Mouse (Mus musculus) intestine, embryonic 14.5 days (tissue): ENCODE results near the gene Clpb. TPM values are rescaled to one million over a fixed set of nuclear protein-coding genes. Genes with fewer than 3 reads are reported as not detected.
"Not testable (repeated sequence)": the region's sequence is repeated elsewhere in the genome, so short reads cannot be mapped to it uniquely, and the experiment has no call there.

Source experiments
- ATAC-seq: fragments of 200-750 bp; cut with Nextera tagmentation; replicated peaks from 2 replicates; pipeline ENCODE4 v1.8.0; 2017; ENCODE audit warnings: low read depth, moderate number of reproducible peaks, moderate TSS enrichment, moderate library complexity; ENCODE audit not compliant: low FRiP score, low TSS enrichment
- DNase-seq: peaks from one replicate; pipeline ENCODE4 v3.0.0-alpha.2; 2018; ENCODE audit warnings: low spot score
- H3K27ac ChIP-seq: fragments of 300-500 bp; sonication (generic); 2 replicates; pipeline ENCODE4 v1.5.1; 2014; ENCODE audit warnings: low read depth, mild to moderate bottlenecking, control low read depth
- H3K27me3 ChIP-seq: fragments of 300-500 bp; sonication (generic); replicated peaks from 2 replicates; pipeline ENCODE4 v1.6.1; 2014; ENCODE audit warnings: low read length, control low read depth; ENCODE audit not compliant: control insufficient read depth, insufficient read depth
- H3K36me3 ChIP-seq: fragments of 300-500 bp; sonication (generic); 2 replicates; pipeline ENCODE4 v1.6.1; 2014; ENCODE audit warnings: low read length, control low read depth; ENCODE audit not compliant: control insufficient read depth, insufficient read depth
- H3K4me1 ChIP-seq: fragments of 300-500 bp; sonication (generic); replicated peaks from 2 replicates; pipeline ENCODE4 v1.6.1; 2014; ENCODE audit warnings: low read length, control low read depth, mixed read lengths; ENCODE audit not compliant: control insufficient read depth, insufficient read depth
- H3K4me2 ChIP-seq: fragments of 300-500 bp; sonication (generic); 2 replicates; pipeline ENCODE4 v1.6.1; 2014; ENCODE audit warnings: low read length
- H3K4me3 ChIP-seq: fragments of 300-500 bp; sonication (generic); 2 replicates; pipeline ENCODE4 v1.5.1; 2014; ENCODE audit warnings: low read depth, low read length, control low read depth, mixed read lengths
- H3K9ac ChIP-seq: fragments of 300-500 bp; sonication (generic); 2 replicates; pipeline ENCODE4 v1.6.1; 2014; ENCODE audit warnings: mild to moderate bottlenecking, low read length
- H3K9me3 ChIP-seq: fragments of 300-500 bp; sonication (generic); 2 replicates; pipeline ENCODE4 v1.6.1; 2016; ENCODE audit warnings: low read length, control low read depth; ENCODE audit not compliant: control insufficient read depth
- WGBS: fragments of 180-500 bp; shearing (Covaris S2); extraction: QIAGEN DNeasy Blood & Tissue Kit; methylation state at CpG from one replicate; pipeline ENCODE4 v1.1.7; 2014; 5-methylcytosine and 5-hydroxymethylcytosine counted together
- polyA plus RNA-seq: library from polyadenylated mRNA; unstranded; fragments of >200 nt; fragmentation: Nextera tagmentation; extraction: Ambion mirVana; gene quantifications from 2 replicates; pipeline ENCODE4 v1.2.1, GENCODE M21; 2014

Gene Clpb
- 50.8 and 51.1 TPM in 2 replicates for polyA plus RNA-seq

DNA sequence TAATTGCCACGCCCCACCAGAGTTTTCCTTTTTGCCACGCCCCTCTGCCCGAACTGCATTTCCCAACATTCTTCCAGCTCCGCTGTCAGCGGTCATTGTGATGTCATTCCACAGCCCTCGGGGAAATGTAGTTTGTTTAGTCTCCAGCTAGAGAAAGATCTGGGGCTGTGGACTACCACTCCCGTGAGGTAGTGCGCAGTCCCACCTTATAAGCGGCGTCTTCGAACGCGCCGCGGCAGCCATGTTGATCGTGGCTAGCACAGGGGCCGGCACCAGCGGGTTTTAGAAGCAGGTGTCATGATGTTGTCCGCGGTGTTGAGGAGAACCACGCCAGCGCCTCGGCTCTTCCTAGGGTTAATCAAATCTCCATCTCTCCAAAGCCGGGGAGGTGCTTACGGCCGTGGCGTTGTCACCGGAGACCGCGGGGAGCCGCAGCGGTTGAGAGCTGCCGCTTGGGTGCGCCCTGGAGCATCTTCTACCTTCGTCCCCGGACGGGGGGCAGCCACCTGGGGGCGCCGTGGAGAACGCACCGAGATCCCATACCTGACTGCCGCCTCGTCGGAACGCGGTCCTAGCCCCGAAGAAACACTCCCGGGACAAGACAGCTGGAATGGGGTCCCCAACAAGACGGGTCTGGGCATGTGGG lies at the start of gene Clpb:
Clpb (plus strand) TSS at position 120 of the 646 bp plus-strand sequence.
- Histone ChIP-seq H3K36me3 (no peaks in the 10 kb centered on the region), H3K9ac (peak within 1 kb of the TSS; percentile 42; the same call in 1 of the 2 replicates), H3K27ac (peak within 1 kb of the TSS; percentile 54; the same call in 1 of the 2 replicates), H3K9me3 (no peaks in the 10 kb centered on the region), H3K4me2 (peak within 1 kb of the TSS; percentile 52), H3K4me3 (peak within 1 kb of the TSS; percentile 68), H3K4me1 (peaks cover 11% of the 10 kb centered on the region), H3K27me3 (no peaks in the 10 kb centered on the region)
- peak; percentile 91 for DNase-seq
- peak; percentile 97 for ATAC-seq
- WGBS, result 2% methylated on average over 49 of the region's 49 CpGs

DNA sequence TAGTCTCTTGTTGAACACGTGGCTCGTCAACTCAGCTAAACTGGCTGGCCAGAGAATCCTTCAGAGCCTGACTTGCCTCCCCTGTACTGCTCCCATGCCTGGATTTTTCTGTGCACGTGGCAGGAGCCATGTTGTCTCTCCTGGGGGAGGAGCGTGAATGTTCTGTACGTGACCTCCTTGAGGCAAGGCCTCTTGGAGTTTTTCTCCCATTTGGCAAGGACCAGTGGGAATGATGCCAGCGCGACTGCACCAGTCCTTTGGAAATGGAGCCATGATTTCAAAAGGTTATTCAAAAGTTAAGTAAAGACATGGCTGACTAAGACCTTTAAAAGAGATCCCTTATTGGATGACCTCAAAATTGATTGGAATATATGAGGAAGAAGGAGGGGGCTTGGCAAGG lies 48.0 kb upstream of the Clpb start:
- Histone ChIP-seq H3K9me3 (no peaks in the 10 kb centered on the region), H3K27me3 (no peaks in the 10 kb centered on the region), H3K4me2 (no peak overlapping the region), H3K4me1 (no peaks in the 10 kb centered on the region), H3K9ac (no peak overlapping the region), H3K36me3 (no peaks in the 10 kb centered on the region), H3K27ac (no peak overlapping the region), H3K4me3 (no peak overlapping the region)
- ATAC-seq, result no peak
- no peak for DNase-seq
- WGBS, result 76% methylated on average over 7 of the region's 7 CpGs

DNA sequence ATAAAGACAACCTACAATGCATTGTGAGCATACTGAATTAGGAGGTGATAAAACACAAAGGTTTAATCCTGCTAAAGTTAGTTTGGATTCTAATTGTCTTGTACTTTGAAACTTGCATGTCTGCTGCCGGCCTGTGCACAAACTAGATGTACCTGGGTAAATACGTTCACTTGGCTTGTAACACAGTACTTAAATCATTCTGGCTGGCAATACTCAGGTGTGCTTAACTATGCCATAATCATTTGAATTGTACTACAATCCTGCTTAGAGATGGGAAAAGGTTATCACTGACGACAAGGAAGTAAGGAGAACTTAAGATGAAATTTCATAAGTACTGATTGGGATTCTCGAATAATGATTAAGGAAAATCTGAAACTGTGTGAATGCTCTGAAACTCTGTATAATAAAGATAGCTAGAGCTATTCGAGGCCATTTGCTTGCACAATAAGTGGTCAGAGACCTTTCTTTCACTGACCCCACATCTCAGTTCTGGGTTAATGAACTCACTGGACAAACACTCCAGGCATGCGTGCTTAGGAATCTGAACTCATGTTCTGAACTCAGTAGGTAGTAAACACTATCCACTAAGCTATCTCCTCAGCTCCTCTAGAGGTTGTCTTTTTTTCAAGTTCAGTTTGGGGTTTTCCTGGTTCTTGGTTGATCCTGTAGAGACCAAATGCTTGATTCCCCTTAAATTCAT lies 47.1 kb upstream of the Clpb start:
- Histone ChIP-seq H3K27me3 (no peaks in the 10 kb centered on the region), H3K27ac (no peak overlapping the region), H3K36me3 (no peaks in the 10 kb centered on the region), H3K9me3 (no peaks in the 10 kb centered on the region), H3K4me2 (no peak overlapping the region), H3K4me3 (no peak overlapping the region), H3K4me1 (no peaks in the 10 kb centered on the region), H3K9ac (no peak overlapping the region)
- WGBS, result 68% methylated on average over 6 of the region's 6 CpGs
- DNase-seq (no peak), ATAC-seq (no peak)

DNA sequence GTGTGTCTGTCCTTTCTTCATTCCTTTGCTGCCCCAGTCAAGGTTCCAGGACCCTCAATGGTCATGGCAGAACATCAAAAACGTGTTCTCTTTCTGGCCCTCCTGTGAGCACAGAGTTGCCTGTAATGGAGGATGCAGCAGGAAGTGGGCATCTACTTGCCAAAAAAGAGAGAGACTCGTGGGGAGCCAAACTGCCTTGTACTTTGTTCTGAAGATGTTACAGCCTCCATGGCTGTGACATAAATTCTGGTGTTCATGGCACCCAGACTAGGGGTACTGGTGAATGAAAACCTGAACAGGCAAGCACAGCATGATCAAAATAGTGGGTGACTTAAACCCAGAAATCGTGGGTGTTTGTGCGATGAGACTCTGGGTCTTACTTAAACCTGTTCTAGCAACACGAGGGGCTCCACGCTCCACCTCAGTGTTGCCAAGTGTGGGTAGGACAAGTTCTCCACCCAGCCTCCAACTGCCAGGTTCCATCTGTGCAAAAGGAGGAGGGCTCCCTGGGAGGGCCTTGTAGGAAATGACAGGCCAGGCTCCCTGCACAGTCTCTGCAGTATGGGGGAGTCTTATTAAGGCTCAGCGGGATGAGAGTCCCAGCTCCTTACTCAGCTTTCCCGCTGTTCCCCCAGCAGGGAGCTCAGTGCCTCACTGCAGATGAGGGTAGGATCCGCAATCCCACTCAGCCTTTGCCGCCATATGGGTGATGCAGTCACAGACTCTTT lies 45.8 kb upstream of the Clpb start:
- no peak for DNase-seq
- 68% methylated on average over 10 of the region's 10 CpGs for WGBS
- ATAC-seq, result no peak
- Histone ChIP-seq H3K27me3 (no peaks in the 10 kb centered on the region), H3K4me3 (no peak overlapping the region), H3K4me2 (no peak overlapping the region), H3K9me3 (no peaks in the 10 kb centered on the region), H3K27ac (no peak overlapping the region), H3K4me1 (no peaks in the 10 kb centered on the region), H3K9ac (no peak overlapping the region), H3K36me3 (no peaks in the 10 kb centered on the region)

DNA sequence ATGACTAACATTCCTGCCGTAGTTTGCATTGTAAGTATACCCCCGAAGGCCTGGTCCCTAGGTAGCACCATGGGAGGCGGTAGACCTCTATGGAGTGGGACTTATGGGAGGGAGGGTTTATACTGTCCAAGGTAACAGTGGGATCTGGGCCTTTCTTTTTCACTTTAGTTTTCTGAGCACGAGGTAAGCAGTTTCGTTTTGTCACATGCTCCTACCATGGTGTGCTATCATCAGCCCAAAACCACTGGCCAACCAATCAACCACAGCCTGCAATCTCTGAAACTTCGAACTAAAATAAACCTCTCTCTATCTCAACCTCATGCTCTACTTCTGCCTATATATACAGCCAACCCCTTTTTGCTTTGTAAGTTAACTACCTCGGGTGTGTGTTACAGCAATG lies 45.2 kb upstream of the Clpb start:
- Histone ChIP-seq H3K9ac (no peak overlapping the region), H3K9me3 (no peaks in the 10 kb centered on the region), H3K4me3 (no peak overlapping the region), H3K27ac (no peak overlapping the region), H3K27me3 (no peaks in the 10 kb centered on the region), H3K4me1 (no peaks in the 10 kb centered on the region), H3K4me2 (no peak overlapping the region), H3K36me3 (no peaks in the 10 kb centered on the region)
- DNase-seq (no peak), ATAC-seq (no peak)
- WGBS, result 82% methylated on average over 7 of the region's 7 CpGs

DNA sequence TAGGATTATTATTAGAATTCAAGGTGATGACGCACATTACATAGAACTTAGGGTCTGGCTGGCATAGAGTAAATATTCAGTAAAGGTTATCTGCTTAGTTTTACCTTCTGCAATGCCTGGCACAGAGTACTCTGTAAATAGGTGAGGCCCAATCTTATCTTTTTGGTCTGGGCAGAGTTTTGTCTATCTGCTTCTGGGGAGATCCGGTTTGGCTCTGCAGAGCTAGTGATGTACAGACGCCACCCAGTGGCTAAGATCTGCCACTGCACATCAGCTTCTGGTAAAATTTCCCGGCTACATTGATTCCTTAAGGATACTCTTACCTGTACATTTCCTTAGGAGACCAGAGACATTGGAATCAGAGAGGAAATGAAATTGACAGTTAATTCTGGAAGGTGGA lies 43.1 kb upstream of the Clpb start:
- ATAC-seq (no peak), DNase-seq (peak; percentile 67)
- WGBS, result 25% methylated on average over 4 of the region's 4 CpGs
- Histone ChIP-seq H3K9me3 (no peaks in the 10 kb centered on the region), H3K36me3 (no peaks in the 10 kb centered on the region), H3K27ac (no peak overlapping the region), H3K4me2 (no peak overlapping the region), H3K4me1 (no peaks in the 10 kb centered on the region), H3K4me3 (no peak overlapping the region), H3K27me3 (no peaks in the 10 kb centered on the region), H3K9ac (no peak overlapping the region)

DNA sequence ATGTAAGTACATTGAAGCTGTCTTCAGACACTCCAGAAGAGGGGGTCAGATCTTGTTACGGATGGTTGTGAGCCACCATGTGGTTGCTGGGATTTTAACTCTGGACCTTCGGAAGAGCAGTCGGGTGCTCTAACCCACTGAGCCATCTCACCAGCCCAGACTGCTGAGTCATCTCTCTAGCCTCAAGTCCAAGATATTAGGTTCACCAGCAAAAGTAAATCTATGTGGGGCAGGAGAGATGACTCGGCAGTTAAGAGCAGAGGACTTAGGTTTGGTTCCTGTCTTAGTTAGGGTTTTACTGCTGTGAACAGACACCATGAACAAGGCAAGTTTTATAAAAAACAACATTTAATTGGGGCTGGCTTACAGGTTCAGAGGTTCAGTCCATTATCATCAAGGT lies 41.6 kb upstream of the Clpb start:
- 88% methylated on average over 4 of the region's 4 CpGs for WGBS

DNA sequence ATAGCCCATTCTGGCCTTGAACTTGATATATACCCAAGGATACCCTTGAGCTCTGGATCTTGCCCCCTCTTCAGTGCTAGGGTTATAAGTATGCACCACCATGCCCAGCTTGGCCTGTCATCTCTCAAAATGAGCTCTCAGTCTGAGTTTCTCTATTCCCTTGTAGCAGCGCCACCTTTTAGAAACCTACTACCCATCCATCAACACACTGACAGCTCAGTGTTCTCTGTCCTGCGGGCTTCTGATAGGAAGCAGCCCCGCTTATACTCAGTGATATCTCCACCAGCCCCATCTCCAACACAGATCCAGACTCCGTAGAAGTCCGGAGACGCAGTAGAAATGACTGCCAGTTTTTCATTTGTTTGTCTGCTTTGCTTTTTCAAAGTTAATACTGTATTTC lies 39.1 kb upstream of the Clpb start:
- Histone ChIP-seq H3K27me3 (no peaks in the 10 kb centered on the region), H3K36me3 (no peaks in the 10 kb centered on the region), H3K4me3 (no peak overlapping the region), H3K4me1 (no peaks in the 10 kb centered on the region), H3K9ac (no peak overlapping the region), H3K9me3 (no peaks in the 10 kb centered on the region), H3K4me2 (no peak overlapping the region), H3K27ac (no peak overlapping the region)
- ATAC-seq (no peak), DNase-seq (no peak)
- WGBS, result 41% methylated on average over 6 of the region's 6 CpGs

More for the DNA sequence above, 41.6 kb upstream of the Clpb start:
- H3K4me3 ChIP-seq, H3K27me3 ChIP-seq, H3K9me3 ChIP-seq, H3K4me2 ChIP-seq, H3K36me3 ChIP-seq, H3K9ac ChIP-seq, H3K4me1 ChIP-seq, DNase-seq, H3K27ac ChIP-seq, ATAC-seq: not testable (repeated sequence)
